Mouse (Mus musculus): ENCODE data around the gene Map2k6. TPM values are rescaled to one million over a fixed set of nuclear protein-coding genes. Genes with fewer than 3 reads are reported as not detected.
A peak's percentile ranks its signal among the peaks of the same experiment; 100 is the strongest.

Map2k6 gene
- total RNA-seq, 2 experiments from 2014 or later = 24.0 to 30.4 TPM

DNA sequence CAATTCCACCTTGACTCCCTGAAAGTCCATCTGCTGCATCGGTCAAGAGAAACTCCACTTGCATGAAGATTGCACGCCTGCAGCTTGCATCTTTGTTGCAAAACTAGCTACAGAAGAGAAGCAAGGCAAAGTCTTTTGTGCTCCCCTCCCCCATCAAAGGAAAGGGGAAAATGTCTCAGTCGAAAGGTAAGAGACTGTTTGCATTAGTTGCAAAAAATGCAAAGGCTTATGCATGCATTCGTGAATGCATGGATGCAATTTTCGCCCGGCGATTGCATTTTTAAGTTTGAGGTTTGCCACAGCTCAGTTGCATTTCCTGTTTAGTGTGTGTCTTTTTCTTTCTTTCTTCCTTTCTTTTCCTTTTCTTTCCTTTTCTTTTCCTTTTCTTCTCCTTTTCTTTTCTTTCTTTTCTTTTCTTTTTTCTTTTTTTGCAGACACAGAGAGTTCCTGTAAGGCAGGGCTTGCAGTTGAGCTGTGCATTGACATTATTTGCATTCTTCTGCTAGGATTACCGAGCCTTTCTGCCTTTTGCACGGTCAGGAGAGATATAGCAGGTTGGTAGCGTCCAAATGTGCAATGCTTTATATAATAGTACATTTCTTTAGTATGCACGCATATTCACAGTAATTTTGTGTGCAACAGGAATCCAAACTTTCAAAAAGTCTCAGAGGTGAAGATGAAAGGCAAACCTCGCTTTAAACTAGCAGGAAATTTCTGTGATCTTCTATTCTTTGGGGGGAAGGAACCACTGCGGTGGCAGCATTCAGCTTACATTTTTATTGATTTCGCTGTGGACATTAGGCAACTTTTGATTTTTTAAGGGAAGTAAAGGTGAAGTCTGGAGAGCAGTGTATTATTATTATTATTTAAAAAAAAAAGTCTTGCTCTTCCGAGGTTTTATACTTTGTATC lies 573 bp downstream of the Map2k6 start:
- intact Hi-C loops (cut with DNase I; ENCODE audit: low total_unique reads) = no loop called here
- DNase-seq = no peak

- DNase-seq = no peak
- intact Hi-C loops (cut with DNase I; ENCODE audit: low total_unique reads) = no loop called here
Observed at GRCm38 (mm10) chr11:110400283-110400682, 1.4 kb downstream of the Map2k6 start.

DNA sequence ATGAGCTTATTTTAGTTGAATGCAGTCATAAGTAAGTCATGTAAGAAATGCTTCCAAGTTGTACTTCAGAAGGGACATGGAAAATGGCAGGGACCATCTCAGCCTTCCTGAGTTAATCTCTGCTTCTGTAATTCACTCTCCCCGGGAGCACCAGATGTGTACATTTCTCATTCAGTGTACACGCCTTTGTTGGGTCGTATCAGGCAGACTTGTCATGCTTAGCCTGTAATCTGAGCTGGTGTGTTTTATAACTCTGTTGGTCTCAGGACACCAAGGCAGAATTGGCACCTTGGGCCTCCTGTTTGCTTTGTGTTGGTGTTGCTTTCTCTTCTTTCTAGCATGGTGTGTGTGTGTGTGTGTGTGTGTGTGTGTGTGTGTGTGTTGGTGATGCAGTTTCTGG lies 3.7 kb downstream of the Map2k6 start:
- intact Hi-C loops (cut with DNase I; ENCODE audit: low total_unique reads) = no loop called here
- no peak for DNase-seq

- no peak for DNase-seq
- intact Hi-C loops (cut with DNase I; ENCODE audit: low total_unique reads) = no loop called here
Observed at GRCm38 (mm10) chr11:110403602-110404001, 4.7 kb downstream of the Map2k6 start.

- intact Hi-C loops (cut with DNase I; ENCODE audit: low total_unique reads) = no loop called here
- no peak for DNase-seq
Observed at GRCm38 (mm10) chr11:110405607-110406006, 6.7 kb downstream of the Map2k6 start.

DNA sequence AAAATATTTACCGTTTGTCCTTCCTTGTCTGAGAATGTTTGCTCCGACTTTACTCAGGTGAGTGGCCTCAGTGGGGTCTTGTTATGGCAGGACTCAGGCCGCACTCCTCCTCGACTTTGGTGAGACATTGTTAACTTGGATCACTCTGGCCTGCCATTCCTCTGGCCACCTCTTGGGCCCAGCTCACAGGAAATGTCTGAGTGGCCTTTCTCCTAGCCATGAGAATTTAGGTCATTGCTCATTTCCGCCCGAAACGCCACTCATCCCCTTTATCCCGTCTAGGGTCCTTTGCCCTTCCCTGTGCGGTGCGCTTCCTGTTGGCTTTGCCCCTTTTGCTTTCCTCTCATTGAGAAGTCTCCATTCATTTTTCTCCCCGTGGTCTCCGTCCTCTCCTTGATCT lies 10.2 kb downstream of the Map2k6 start:
- no peak for DNase-seq
- intact Hi-C loops (cut with DNase I; ENCODE audit: low total_unique reads) = no loop called here

- peak; percentile 15 for DNase-seq
Observed at GRCm38 (mm10) chr11:110409776-110410175, 10.9 kb downstream of the Map2k6 start.

DNA sequence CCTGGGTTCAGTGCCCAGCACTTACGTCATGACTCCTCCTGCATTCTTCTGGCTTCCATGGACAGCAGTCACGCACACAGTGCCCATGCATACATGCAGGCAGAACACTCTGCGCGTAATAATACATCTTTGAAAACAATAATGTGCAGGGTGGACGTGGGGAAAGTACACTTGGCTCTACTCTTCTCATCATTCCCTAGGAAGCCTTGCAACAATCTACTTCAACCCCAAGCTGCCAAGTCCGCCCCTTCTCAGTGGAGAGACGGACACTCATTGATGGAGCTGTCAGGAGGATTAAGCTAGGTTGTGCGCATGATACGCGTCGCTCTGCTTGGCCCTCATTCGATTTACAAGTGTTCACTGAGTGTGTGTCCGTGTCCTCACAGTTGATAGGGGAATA lies 12.7 kb downstream of the Map2k6 start:
- no peak for DNase-seq
- intact Hi-C loops (cut with DNase I; ENCODE audit: low total_unique reads) = no loop called here

More at GRCm38 (mm10) chr11:110409776-110410175, 10.9 kb downstream of the Map2k6 start:
- intact Hi-C loops (cut with DNase I; ENCODE audit: low total_unique reads) = no loop called here

DNA sequence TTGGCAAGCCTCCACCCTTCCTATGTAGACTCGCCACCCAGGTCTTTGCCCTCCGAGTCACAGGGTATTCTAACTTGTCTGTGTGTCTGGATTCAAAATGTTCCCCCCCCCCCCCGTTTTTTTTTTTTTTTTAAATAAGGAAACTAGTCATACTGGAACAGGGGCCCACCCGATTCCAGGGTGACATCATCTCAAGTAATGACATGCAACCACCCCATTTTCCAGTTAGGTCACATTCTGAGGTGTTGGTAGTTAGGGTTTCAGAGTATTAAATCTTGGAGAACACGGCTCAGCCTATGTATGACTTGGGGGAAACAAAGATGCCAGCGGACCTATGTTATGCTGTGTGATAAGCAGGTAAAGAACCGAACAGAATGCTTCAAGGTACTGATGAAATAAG lies 15.3 kb downstream of the Map2k6 start:
- intact Hi-C loops (cut with DNase I; ENCODE audit: low total_unique reads) = no loop called here
- DNase-seq = no peak

- intact Hi-C loops (cut with DNase I; ENCODE audit: low total_unique reads) = no loop called here
- DNase-seq = no peak
Observed at GRCm38 (mm10) chr11:110416691-110417090, 17.8 kb downstream of the Map2k6 start.

DNA sequence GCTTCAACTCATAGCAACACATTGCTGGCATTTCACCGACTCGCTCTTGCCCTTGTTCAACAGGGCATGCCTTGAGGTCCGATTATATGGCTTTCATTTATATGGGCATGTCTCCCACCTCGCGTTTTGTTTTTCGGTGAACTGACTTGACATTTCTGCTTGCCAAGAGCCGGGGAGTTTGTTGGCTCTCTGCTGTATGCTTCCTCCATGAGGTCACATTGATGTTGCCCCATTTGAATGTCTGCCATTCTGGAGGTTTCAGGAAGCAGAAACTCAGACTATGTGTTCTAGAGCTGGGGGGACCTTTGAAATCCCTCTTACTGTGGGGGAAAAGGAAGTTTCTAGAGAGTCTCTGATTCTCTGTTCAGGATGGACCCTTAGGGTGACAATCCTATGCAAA lies 21.5 kb downstream of the Map2k6 start:
- DNase-seq = no peak
- intact Hi-C loops (cut with DNase I; ENCODE audit: low total_unique reads) = no loop called here

DNA sequence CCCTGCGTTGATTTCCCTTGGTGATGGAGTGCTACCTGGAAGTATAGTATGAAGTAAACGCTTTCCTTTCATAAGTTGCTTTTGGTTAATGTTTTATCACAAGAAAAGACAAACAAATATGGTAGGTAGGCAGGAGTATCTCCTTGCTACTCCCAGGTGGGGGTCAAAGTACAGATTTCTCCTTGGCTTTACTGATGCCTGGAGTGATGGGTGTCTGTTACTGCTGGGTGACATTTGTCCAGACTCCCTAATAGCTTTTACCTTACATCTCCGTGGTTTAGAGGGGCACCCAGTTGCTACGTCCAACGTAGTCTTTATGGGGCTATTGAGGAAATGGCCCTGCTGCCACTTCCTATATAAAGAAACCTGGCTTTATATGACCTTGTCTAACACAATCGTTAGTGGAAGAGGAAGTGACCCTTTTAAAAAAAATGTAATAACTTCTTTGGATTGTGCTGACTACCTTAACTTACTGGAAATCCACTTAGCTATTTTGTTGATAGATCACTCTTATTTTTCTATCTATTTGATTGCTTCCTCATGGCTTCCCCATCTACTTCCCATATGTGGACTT lies 27.7 kb downstream of the Map2k6 start:
- DNase-seq = no peak
- intact Hi-C loops (cut with DNase I; ENCODE audit: low total_unique reads) = no loop called here

DNA sequence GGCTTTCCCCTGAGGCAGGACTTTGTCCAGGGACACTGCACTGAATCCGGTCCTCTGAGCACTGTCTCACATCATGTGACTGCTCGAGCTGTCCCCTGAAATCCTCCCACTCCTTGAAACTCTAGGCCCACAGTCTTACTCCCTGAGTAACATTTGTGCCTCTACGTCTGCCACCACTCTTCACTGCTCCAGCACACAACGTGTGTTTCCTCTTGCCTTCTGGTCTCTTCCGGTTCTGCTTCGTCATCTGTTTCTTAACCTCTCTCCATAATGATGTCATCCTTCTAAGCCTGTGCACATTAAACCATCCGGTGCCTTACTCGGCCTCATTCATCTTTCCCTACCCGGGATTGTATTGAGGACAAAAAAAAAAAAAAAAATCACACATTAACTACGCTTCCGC lies 28.2 kb downstream of the Map2k6 start:
- intact Hi-C loops (cut with DNase I; ENCODE audit: low total_unique reads) = no loop called here
- no peak for DNase-seq

DNA sequence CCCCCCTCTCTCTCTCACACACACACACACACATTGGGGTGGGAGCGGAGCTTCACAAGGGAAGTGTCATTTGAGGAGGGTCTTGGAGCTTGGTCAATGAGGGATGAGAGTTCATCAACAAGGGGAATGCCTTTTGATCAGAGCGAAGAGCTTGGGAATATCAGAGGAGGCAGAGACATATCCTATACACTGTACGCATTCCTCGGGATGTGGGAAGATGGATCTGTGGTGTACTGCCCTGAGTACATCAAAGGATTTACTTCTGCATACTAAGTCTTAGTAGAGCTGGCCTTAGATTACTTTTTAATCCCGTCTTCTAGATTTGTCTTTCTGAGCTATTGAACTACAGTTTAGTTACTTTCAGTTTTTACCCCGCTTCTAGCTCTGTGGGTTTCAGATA lies 30.1 kb downstream of the Map2k6 start:
- intact Hi-C loops (cut with DNase I; ENCODE audit: low total_unique reads) = no loop called here
- no peak for DNase-seq

GRCm38 (mm10) chr11:110429837-110430418 lies 31.0 kb downstream of the Map2k6 start:
- DNase-seq = peak; percentile 15
- intact Hi-C loops (cut with DNase I; ENCODE audit: low total_unique reads) = no loop called here

- no peak for DNase-seq
- intact Hi-C loops (cut with DNase I; ENCODE audit: low total_unique reads) = no loop called here
Observed at GRCm38 (mm10) chr11:110435839-110436556, 37.1 kb downstream of the Map2k6 start.

DNA sequence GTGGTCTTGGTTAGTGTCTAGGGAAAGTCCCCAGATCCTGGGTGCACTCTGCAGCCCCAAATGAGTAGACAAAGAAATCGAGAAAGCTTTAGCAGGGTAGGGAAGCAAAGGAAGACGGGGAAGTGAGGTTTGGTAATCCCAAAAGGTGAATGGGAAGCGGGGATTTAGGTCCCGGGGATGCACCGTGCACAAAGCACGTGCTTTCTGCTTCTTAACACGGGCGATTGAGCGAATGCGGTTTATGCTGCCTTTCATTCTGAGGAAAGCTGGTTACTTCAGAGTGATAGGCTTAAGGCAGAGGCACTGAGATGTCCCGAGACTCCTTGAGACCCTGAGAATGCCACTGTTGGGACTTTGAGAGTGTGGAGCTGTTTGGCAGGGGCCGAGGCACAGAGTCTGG lies 38.1 kb downstream of the Map2k6 start:
- no peak for DNase-seq
- intact Hi-C loops (cut with DNase I; ENCODE audit: low total_unique reads) = no loop called here

DNA sequence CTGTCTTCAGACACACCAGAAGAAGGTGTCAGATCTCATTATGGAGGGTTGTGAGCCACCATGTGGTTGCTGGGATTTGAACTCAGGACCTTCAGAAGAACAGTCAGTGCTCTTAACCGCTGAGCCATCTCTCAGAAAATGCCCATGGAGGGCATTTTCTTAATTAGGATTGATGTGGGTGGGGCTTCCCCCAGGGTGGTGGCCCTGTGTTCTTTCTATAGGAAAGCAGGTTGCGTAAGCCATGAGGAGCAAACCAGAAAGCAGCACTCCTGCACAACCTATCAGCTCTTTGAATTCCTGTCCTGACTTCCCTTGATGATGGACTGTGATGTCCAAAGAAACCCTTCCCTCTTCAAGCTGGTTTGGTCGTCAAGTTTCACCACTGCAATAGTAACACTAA lies 39.2 kb downstream of the Map2k6 start:
- DNase-seq = no peak
- intact Hi-C loops (cut with DNase I; ENCODE audit: low total_unique reads) = no loop called here

DNA sequence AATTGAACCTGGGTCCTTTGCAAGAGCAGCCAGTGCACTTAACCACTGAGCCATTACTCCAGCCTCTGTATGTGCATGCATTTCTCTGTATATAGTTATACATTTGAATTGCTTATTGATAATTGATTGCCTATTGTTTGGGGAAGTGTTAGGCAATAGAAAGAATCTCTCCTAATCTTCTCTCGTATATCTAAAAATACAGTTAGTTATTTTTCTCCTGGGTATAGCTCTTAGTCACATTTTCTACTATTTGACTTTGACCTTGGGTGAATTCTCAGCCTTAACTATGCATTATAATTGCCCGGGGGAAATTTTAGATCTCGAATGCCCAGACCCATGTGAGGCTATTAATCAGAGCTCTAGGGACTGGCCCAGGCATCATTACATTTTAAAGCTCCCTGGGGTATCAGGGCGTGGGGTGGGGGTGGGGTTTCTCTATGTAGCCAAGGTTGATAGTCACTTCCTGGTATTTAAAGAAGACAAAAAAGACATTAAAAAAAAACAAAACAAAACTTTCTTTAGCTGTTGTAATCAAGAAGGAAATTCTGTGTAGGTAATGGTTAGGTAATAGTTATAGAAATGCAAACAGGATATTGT lies 39.9 kb downstream of the Map2k6 start:
- intact Hi-C loops (cut with DNase I; ENCODE audit: low total_unique reads) = no loop called here
- no peak for DNase-seq

- DNase-seq = no peak
- intact Hi-C loops (cut with DNase I; ENCODE audit: low total_unique reads) = no loop called here
Observed at GRCm38 (mm10) chr11:110439354-110439753, 40.4 kb downstream of the Map2k6 start.

All from gastrocnemius, postnatal 14 days (tissue).